Mouse (Mus musculus) central nervous system, embryonic 18 days (tissue): ENCODE measurements around the gene Mup5. TPM values are rescaled to one million over a fixed set of nuclear protein-coding genes. Genes with fewer than 3 reads are reported as not detected.

Experiments
- polyA plus RNA-seq: library from polyadenylated mRNA; depleted of rRNA; stranded (reverse); fragments of >200 nt; gene quantifications from 2 replicates; pipeline ENCODE4 v1.2.3, GENCODE M21; 2012; rRNA removed

Mup5 gene
- polyA plus RNA-seq = not detected in 2 replicates

GRCm38 (mm10) chr4:61834952-61835708 is at the start of gene Mup5:
TSS of gene Mup5 (minus strand) at chr4:61835233.

GRCm38 (mm10) chr4:61782169-61782568 is 52.9 kb downstream of the Mup5 start, which contains the start of gene Mup19:
TSS of gene Mup19 (minus strand) at chr4:61782269.

Other genes starting within 250 kb of the Mup5 start
- not detected in 2 replicates for gene Mup17, start 239.4 kb downstream of the Mup5 start, polyA plus RNA-seq
- not detected in 2 replicates for gene Mup18, start 161.1 kb downstream of the Mup5 start, polyA plus RNA-seq
- gene Mup19, start 53.0 kb downstream of the Mup5 start, polyA plus RNA-seq = not detected in 2 replicates
- not detected in 2 replicates for gene Mup20, start 218.9 kb upstream of the Mup5 start, polyA plus RNA-seq